Mouse (Mus musculus): ENCODE results near the gene Angptl8.

DNA sequence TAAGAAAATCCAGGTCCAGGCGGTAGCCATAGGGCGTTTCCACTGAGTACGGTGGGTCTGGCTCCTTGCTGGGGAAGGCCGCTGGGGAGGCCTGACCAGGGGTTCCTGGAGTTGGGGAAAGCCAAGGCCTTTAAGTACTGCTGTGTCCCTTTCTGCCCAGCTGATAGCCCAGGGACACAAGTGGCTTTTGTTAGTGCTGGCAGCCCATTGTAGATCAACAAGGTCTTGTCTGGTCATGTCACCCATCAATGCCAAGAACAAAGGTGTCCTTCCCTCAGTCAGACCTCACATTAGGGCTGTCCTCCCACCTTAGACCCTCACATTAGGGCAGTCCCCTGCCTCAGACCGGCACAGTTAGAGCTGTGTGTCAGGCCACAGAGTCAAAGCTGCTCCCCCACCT is 39.7 kb upstream of the Angptl8 start:
- TF ChIP-seq CTCF (IDR thresholded peaks at IDR 0.05; ENCODE audit: extremely low read depth, insufficient read depth, low read length), result no peak
- no peak for TF ChIP-seq POLR2A (IDR thresholded peaks at IDR 0.05; ENCODE audit: extremely low read depth, insufficient read depth, low read length)

All from cortical plate, adult 2 months (tissue).